Mouse (Mus musculus) liver, embryonic 12.5 days (tissue): Measurements from ENCODE around the gene Map2k1. TPM values are rescaled to one million over a fixed set of nuclear protein-coding genes. Genes with fewer than 3 reads are reported as not detected.
A peak's percentile ranks its signal among the peaks of the same experiment; 100 is the strongest.
"Not testable (repeated sequence)": the region's sequence is repeated elsewhere in the genome, so short reads cannot be mapped to it uniquely, and the experiment has no call there.

Source experiments
- ATAC-seq: fragments of 200-750 bp; cut with Nextera tagmentation; 2 replicates; pipeline ENCODE4 v1.8.0; 2017; ENCODE audit warnings: moderate number of reproducible peaks, mild to moderate bottlenecking, moderate library complexity
- H3K27ac ChIP-seq: fragments of 300-500 bp; sonication (generic); 2 replicates; pipeline ENCODE4 v1.5.1; 2016; ENCODE audit warnings: mild to moderate bottlenecking
- H3K27me3 ChIP-seq: fragments of 300-500 bp; sonication (generic); replicated peaks from 2 replicates; pipeline ENCODE4 v1.6.1; 2016; ENCODE audit warnings: mild to moderate bottlenecking, moderate library complexity
- H3K36me3 ChIP-seq: fragments of 300-500 bp; sonication (generic); 2 replicates; pipeline ENCODE4 v1.6.1; 2016; ENCODE audit warnings: mild to moderate bottlenecking, moderate library complexity
- H3K4me1 ChIP-seq: fragments of 300-500 bp; sonication (generic); 2 replicates; pipeline ENCODE4 v1.6.1; 2016
- H3K4me2 ChIP-seq: fragments of 300-500 bp; sonication (generic); 2 replicates; pipeline ENCODE4 v1.6.1; 2016; ENCODE audit warnings: mild to moderate bottlenecking, moderate library complexity
- H3K4me3 ChIP-seq: fragments of 300-500 bp; sonication (generic); 2 replicates; pipeline ENCODE4 v1.5.1; 2016; ENCODE audit warnings: mild to moderate bottlenecking, moderate library complexity
- H3K9ac ChIP-seq: fragments of 300-500 bp; sonication (generic); 2 replicates; pipeline ENCODE4 v1.6.1; 2016; ENCODE audit warnings: mild to moderate bottlenecking, moderate library complexity
- H3K9me3 ChIP-seq: fragments of 300-500 bp; sonication (generic); replicated peaks from 2 replicates; pipeline ENCODE4 v1.6.1; 2016; ENCODE audit warnings: mild to moderate bottlenecking, moderate library complexity
- WGBS: fragments of 180-500 bp; shearing (Covaris S2); methylation state at CpG from one replicate; pipeline ENCODE4 v1.1.7; 2016; ENCODE audit not compliant: insufficient replicate concordance; 5-methylcytosine and 5-hydroxymethylcytosine counted together
- polyA plus RNA-seq: library from polyadenylated mRNA; unstranded; fragments of >200 nt; fragmentation: Nextera tagmentation; extraction: Ambion mirVana; gene quantifications from 2 replicates; pipeline ENCODE4 v1.2.1, GENCODE M21; 2016

Gene Map2k1
- 41.2 and 43.8 TPM in 2 replicates for polyA plus RNA-seq

DNA sequence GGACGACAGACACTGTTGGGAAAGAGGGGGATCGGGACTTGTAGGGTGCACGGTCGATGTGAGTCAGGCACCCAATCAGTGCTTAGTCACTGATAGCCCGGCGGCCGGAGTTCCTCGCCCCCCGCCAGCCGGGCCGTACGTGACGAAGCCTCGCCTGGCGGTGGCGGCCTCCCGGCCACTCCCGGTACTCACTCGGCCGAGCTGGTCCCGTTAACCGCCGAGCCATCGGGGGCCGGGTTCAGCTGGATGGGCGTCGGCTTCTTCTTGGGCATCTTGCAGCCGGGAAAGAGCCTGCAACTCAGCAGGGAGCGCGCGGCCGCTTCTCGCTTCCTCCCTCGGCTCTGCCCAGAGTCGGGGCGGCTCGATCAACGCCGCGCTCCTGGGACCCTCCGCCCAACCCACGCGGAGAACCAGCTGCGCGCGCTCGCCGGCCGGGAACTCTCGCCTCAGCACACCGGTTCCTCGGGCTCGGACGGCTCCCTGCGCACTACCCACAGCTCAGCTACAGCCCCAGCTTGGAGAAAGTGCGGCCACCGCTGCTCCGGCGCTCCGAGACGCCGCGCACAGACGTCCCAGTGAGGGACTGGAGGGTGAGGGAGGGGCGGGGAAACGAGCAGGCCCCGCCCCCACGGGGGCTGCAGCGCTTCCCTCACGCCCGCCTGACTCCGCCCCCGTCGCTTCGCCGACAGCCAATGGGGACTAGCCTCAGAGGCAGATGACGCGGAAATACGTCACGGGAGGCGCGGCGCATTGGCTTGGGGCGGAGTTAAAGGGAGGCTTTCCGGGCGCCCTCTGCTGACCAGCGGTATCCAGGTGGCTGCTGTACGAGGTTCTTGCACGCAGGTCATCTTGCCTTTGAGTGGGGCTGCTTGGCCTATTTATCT lies at the start of gene Map2k1:
Map2k1 (minus strand) TSS at position 611 of the 884 bp plus-strand sequence.
- Histone ChIP-seq H3K27me3 (no peaks in the 10 kb centered on the region), H3K4me2 (peak within 1 kb of the TSS; percentile 88), H3K4me3 (peak within 1 kb of the TSS; percentile 92), H3K9ac (peak within 1 kb of the TSS; percentile 84), H3K27ac (peak within 1 kb of the TSS; percentile 90), H3K4me1 (peaks cover 38% of the 10 kb centered on the region), H3K36me3 (peaks cover 10% of the 10 kb centered on the region), H3K9me3 (no peaks in the 10 kb centered on the region)
- WGBS: under 1% methylated on average over 89 of the region's 89 CpGs
- peak; percentile 92 for ATAC-seq

DNA sequence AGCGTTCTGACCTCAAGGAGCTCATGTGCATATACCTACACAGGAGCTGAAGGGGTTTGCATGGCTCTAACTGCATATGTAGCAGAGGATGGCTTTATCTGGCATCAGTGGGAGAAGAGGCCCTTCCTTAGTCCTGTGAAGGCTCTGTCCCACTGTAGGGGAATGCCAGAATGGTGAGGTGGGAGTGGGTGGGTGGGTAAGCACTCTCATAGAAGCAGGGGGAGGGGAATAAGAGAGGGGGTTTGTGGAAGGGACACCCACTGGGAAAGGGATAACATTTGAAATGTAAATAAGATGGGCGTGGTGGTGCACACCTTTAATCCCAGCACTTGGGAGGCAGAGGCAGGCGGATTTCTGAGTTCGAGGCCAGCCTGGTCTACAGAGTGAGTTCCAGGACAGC lies 49.7 kb upstream of the Map2k1 start:
- not testable (repeated sequence) for H3K4me3 ChIP-seq, H3K4me1 ChIP-seq, H3K27ac ChIP-seq, H3K9me3 ChIP-seq, ATAC-seq, H3K27me3 ChIP-seq, H3K9ac ChIP-seq, H3K4me2 ChIP-seq
- WGBS: 90% methylated on average over 4 of the region's 4 CpGs
- H3K36me3 ChIP-seq: peaks cover 95% of the 10 kb centered on the region

DNA sequence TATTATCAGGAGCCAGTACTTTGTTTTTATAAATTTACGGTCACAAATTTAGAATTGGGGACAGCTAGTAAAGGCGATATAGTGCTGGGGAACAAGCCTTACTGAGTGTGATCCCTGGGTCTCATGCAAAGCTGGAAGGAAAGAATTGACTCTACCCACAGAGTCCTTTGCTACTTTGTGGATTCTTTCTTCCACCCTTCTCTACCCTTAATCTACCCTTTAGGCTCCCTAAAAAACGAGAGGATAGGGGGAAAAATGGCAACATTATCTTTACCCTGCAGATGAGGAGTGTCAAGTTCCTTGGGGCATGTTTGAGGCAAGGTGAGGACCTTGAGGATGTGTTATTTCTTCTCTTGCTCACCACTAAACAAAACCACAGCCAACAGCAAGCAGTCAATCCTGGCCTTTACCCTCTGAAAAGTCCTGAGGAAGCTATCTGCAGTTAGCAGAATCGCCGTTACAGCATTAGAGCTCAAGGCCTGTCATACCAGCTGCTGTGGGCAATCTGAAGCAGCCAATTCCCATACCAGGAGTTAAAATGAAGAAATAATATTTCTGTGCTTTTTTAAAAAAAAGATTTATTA lies 29.1 kb upstream of the Map2k1 start:
- Histone ChIP-seq H3K4me1 (peaks cover 35% of the 10 kb centered on the region), H3K36me3 (peaks cover 39% of the 10 kb centered on the region), H3K9ac (peak overlapping the region; percentile 97), H3K27me3 (no peaks in the 10 kb centered on the region), H3K4me2 (peak overlapping the region; percentile 82), H3K27ac (peak overlapping the region; percentile 93), H3K4me3 (peak overlapping the region; percentile 94), H3K9me3 (no peaks in the 10 kb centered on the region)
- no peak for ATAC-seq
- 14% methylated on average over 5 of the region's 5 CpGs for WGBS

DNA sequence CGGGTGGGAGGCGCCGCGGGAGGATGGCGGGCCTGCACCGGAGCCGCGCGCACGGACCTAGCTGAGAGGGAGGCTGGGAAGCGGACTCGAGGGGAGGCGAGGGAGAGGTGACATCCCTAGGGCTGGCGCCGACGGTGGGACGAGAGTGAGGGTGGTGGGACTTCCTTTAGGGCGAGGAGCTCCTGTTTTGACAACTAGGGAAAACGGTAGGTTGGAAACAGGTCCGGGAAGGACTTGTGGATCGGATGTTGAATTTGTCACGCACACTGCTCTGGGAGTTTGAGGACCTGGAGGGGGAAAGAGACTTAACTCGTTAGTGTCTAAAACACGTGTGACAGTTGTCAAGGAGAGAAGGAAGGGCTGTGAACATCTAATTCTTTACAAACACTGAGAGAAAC lies 28.3 kb upstream of the Map2k1 start:
- H3K36me3 ChIP-seq: peaks cover 32% of the 10 kb centered on the region
- H3K27ac ChIP-seq: peak overlapping the region; percentile 93
- no peaks in the 10 kb centered on the region for H3K27me3 ChIP-seq
- H3K4me3 ChIP-seq: peak overlapping the region; percentile 94
- H3K9me3 ChIP-seq: no peaks in the 10 kb centered on the region
- H3K4me2 ChIP-seq: peak overlapping the region; percentile 82
- peak overlapping the region; percentile 97 for H3K9ac ChIP-seq
- under 1% methylated on average over 24 of the region's 24 CpGs for WGBS
- peak; percentile 85 for ATAC-seq
- H3K4me1 ChIP-seq: peaks cover 35% of the 10 kb centered on the region

DNA sequence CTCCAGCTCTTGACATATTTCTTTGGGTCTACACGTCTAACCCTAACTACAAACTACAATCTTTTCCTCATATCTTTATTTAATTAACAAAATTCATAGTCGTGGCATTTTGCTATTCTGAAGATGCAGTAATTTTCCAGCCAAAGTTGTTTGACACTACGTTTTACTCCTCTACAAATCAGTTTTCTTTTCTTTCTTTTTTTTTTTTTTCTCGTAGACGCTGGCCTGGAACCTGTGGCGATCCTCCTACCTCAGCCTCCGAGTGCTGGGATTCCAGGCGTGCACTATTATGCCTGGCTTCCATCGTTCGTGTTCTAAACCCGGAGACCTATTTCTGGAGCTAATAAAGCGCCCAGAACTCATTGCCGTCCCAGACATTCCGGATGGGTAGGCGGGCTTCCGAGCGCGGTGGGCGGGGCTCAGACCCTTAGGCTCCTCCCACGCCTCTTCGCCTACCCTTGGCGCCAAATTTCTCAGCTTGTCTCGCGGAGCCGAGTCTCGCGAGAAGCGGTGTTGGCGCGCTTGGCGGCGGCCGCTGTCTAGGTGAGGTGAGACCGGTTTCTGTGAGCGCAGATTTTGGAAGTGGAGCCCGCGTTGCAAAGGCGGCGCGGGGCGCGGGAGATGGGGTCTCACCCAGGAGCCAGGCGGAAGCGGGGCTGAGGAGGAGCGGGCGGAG lies 27.8 kb upstream of the Map2k1 start, which contains the start of gene Tipin:
Tipin (plus strand) TSS at position 477 of the 676 bp plus-strand sequence.
- Histone ChIP-seq H3K27me3 (no peaks in the 10 kb centered on the region), H3K4me3 (peak within 1 kb of the TSS; percentile 94), H3K9me3 (no peaks in the 10 kb centered on the region), H3K36me3 (peaks cover 29% of the 10 kb centered on the region), H3K9ac (peak within 1 kb of the TSS; percentile 97), H3K4me1 (peaks cover 35% of the 10 kb centered on the region), H3K4me2 (peak within 1 kb of the TSS; percentile 82), H3K27ac (peak within 1 kb of the TSS; percentile 93)
- under 1% methylated on average over 46 of the region's 46 CpGs for WGBS
- peak; percentile 88 for ATAC-seq

DNA sequence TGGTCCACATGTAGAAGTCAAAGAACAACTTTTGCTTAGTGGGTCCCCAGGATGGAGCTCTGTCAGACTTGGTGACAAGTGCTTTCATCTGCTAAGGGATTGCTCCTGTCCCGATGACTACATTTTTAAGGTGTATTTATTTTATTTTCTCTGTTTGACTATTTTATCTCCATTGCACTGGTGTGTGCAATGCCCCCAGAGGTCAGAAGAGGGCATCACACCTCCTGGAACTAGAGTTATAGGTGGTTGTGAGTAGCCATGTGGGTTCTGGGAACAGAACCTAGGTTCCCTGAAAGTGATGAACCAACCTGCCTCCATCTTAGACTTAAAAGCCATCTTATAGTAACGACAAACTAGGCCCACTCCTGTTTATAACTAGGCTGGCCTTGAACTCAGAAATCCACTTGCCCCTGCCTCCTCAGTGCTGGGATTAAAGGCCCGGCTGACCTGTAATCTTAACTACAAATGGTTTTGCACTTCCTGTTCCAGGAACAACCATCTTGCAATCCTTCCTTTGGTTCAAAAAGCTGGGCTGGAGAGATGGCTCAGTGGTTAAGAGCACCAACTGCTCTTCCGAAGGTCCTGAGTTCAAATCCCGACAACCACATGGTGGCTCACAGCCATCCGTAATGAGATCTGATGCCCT lies 25.4 kb upstream of the Map2k1 start:
- WGBS: 84% methylated on average over 6 of the region's 6 CpGs
- Histone ChIP-seq H3K4me3 (no peak overlapping the region), H3K36me3 (peaks cover 10% of the 10 kb centered on the region; the same call in 1 of the 2 replicates), H3K4me1 (peaks cover 21% of the 10 kb centered on the region), H3K9ac (no peak overlapping the region), H3K27me3 (no peaks in the 10 kb centered on the region), H3K4me2 (no peak overlapping the region), H3K27ac (no peak overlapping the region), H3K9me3 (no peaks in the 10 kb centered on the region)
- no peak for ATAC-seq

DNA sequence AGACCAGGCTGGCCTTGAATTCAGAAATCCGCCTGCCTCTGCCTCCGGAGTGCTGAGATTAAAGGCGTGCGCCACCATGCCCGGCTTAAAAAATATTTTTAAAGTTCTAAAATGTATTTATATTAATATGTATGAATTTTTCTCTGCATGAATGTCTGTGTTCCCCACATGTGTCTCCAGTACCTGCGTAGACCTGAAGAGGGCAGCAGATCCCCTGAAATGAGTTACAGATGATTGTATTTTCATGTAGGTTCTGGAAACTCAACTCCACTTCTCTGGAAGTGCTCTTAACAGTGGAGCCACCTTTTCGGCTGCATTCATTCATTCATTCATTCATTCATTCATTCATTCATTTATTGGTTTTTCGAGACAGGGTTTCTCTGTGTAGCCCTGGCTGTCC lies 24.3 kb upstream of the Map2k1 start:
- Histone ChIP-seq H3K27me3 (no peaks in the 10 kb centered on the region), H3K9ac (no peak overlapping the region), H3K36me3 (peaks cover under 1% of the 10 kb centered on the region; the same call in 1 of the 2 replicates), H3K27ac (no peak overlapping the region), H3K9me3 (no peaks in the 10 kb centered on the region), H3K4me1 (peaks cover 10% of the 10 kb centered on the region), H3K4me2 (no peak overlapping the region), H3K4me3 (no peak overlapping the region)
- WGBS: 41% methylated on average over 8 of the region's 8 CpGs
- no peak for ATAC-seq

DNA sequence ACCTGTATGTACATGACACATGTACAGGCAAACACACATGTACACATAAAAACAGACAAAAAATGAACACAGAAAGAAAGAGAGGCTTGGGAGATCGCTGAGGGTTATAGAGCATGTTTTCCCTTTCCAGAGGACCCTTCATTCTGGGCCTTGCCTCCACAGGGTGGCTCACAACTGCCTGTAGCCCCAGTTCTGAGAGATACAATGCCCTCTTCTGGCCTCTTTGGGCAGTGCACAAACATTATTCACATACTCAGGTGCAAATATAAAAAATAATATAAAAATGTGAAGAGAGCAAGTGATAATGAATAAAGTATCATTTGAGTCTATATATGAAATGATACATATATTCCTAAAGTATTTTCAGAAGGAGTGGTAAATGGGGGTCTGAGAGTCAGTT lies 21.5 kb upstream of the Map2k1 start:
- no peaks in the 10 kb centered on the region for H3K27me3 ChIP-seq
- no peak overlapping the region for H3K27ac ChIP-seq
- no peaks in the 10 kb centered on the region for H3K9me3 ChIP-seq
- no peak overlapping the region for H3K4me3 ChIP-seq
- no peak for ATAC-seq
- no peaks in the 10 kb centered on the region for H3K36me3 ChIP-seq
- H3K4me1 ChIP-seq: peaks cover 7% of the 10 kb centered on the region
- H3K9ac ChIP-seq: no peak overlapping the region
- WGBS: 57% methylated on average over 1 of the region's 1 CpGs
- no peak overlapping the region for H3K4me2 ChIP-seq

DNA sequence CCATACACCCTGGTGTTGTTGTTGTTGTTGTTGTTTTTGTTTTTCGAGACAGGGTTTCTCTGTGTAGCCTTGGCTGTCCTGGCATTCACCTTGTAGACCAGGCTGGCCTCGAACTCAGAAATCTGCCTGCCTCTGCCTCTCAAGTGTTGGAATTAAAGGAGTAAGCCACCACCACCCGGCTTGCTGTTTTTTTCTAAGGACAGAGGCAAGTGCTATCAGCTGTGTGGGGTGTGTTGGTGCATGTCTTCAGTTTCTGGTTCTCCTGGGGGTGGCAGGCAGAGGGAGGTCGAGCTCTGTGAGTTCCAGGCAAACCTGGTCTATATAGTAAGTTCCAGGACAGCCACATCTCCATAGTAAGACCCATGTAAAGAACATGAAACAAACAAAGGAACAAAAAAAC lies 20.9 kb upstream of the Map2k1 start:
- WGBS: 67% methylated on average over 4 of the region's 4 CpGs
- Histone ChIP-seq H3K4me2 (no peak overlapping the region), H3K27me3 (no peaks in the 10 kb centered on the region), H3K9me3 (no peaks in the 10 kb centered on the region), H3K4me3 (no peak overlapping the region), H3K4me1 (peaks cover 7% of the 10 kb centered on the region), H3K9ac (no peak overlapping the region), H3K36me3 (no peaks in the 10 kb centered on the region), H3K27ac (no peak overlapping the region)
- no peak for ATAC-seq

DNA sequence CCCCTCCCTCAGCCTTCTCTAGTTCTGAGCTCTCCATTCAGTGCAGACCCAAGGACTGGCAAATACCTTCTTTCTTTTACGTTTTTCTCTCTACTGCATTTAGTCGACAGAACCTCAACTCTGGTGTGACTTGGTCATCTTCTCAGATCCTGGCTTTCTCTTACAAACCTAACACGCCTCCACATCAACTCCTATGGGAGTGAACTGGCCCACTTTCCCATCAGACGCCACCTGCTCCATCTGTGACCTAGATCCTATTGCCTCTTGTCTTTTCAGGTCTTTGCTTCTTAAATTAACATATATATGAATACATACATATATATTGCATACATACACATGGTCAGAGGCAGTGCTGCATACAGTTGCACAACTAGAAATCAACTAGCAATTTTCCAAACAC lies 20.3 kb upstream of the Map2k1 start:
- ATAC-seq: no peak
- Histone ChIP-seq H3K36me3 (no peaks in the 10 kb centered on the region), H3K27ac (no peak overlapping the region), H3K9ac (no peak overlapping the region), H3K4me3 (no peak overlapping the region), H3K4me2 (no peak overlapping the region), H3K27me3 (no peaks in the 10 kb centered on the region), H3K4me1 (peaks cover 7% of the 10 kb centered on the region), H3K9me3 (no peaks in the 10 kb centered on the region)
- 60% methylated on average over 4 of the region's 4 CpGs for WGBS

DNA sequence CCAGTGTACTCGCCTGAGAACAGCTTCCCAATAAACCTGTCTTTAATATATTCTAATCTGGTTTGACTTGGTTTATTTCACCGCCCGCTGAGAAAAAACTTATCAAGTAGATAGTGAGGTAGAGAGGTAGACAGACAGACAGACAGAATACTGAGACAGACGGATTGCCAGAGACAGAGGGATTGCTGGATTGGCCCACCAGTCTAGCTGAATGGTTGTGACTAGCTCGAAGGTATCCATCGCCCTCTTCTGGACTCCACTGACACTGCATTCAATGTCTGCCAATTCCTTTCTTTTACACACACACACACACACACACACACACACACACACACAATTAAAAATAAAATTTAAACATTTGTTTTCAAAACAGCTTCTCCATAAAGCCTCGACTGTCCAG lies 19.2 kb upstream of the Map2k1 start:
- Histone ChIP-seq H3K36me3 (no peaks in the 10 kb centered on the region), H3K27ac (no peak overlapping the region), H3K9ac (no peak overlapping the region), H3K4me1 (peaks cover 7% of the 10 kb centered on the region), H3K4me3 (no peak overlapping the region), H3K27me3 (no peaks in the 10 kb centered on the region), H3K9me3 (no peaks in the 10 kb centered on the region), H3K4me2 (no peak overlapping the region)
- 19% methylated on average over 7 of the region's 7 CpGs for WGBS
- ATAC-seq: no peak
